Mouse (Mus musculus): ENCODE data around the gene Rtn4rl2.
A peak's percentile ranks its signal among the peaks of the same experiment; 100 is the strongest.

The Rtn4rl2 gene

DNA sequence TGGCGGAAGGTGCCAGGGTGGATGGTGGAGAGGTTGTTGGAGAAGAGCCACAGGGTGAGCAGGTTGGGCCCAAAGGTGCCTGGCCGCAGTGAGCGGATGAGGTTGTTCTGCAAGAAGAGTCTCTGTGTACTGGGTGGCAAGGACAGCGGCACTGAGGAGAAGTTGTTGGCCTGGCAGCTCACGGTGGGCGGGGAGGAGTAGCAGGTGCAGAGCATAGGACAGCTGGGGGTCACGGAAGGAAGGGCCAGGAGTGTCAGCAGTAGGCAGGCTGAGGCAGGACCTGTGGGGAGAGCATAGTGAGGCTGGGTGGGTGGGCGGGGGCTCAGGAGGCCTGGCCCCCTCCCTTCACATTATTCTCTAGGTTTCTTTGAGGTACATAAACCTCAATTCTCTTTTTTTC, 5.9 kb downstream of the Rtn4rl2 start:
- Histone ChIP-seq H3K4me1 (replicated peaks; ENCODE audit: low read depth, low read length) (peaks cover 28% of the 10 kb centered on the region), H3K4me3 (replicated peaks; ENCODE audit: low read length) (0 out of 2 replicates have a peak overlapping the region, but pooled peaks have one; percentile 10), H3K9me3 (ENCODE audit: low read length) (peaks cover 16% of the 10 kb centered on the region), H3K27me3 (ENCODE audit: insufficient read depth, low read length) (peaks cover 90% of the 10 kb centered on the region), H3K36me3 (ENCODE audit: insufficient read depth, low read length) (no peaks in the 10 kb centered on the region)
- TF ChIP-seq CTCF (conservative IDR thresholded peaks at IDR 0.05; ENCODE audit: low read length): no peak
- no peak for TF ChIP-seq POU5F1 (IDR thresholded peaks at IDR 0.05; ENCODE audit: borderline replicate concordance, low read length)
- TF ChIP-seq NANOG (IDR thresholded peaks at IDR 0.05; ENCODE audit: borderline replicate concordance, low read length): no peak

- no peaks in the 10 kb centered on the region for H3K36me3 ChIP-seq (ENCODE audit: insufficient read depth, low read length)
- peaks cover 91% of the 10 kb centered on the region for H3K27me3 ChIP-seq (ENCODE audit: insufficient read depth, low read length)
- TF ChIP-seq CTCF (conservative IDR thresholded peaks at IDR 0.05; ENCODE audit: low read length) (no peak), NANOG (IDR thresholded peaks at IDR 0.05; ENCODE audit: borderline replicate concordance, low read length) (no peak), POU5F1 (IDR thresholded peaks at IDR 0.05; ENCODE audit: borderline replicate concordance, low read length) (no peak)
- H3K9me3 ChIP-seq (ENCODE audit: low read length): 0 out of 2 replicates have a peak, but pooled peaks cover 6% of the 10 kb centered on the region
- H3K4me3 ChIP-seq (replicated peaks; ENCODE audit: low read length): no peak overlapping the region
- H3K4me1 ChIP-seq (replicated peaks; ENCODE audit: low read depth, low read length): peaks cover 20% of the 10 kb centered on the region
Measured at GRCm38 (mm10) chr2:84875842-84876241, 10.7 kb downstream of the Rtn4rl2 start.

DNA sequence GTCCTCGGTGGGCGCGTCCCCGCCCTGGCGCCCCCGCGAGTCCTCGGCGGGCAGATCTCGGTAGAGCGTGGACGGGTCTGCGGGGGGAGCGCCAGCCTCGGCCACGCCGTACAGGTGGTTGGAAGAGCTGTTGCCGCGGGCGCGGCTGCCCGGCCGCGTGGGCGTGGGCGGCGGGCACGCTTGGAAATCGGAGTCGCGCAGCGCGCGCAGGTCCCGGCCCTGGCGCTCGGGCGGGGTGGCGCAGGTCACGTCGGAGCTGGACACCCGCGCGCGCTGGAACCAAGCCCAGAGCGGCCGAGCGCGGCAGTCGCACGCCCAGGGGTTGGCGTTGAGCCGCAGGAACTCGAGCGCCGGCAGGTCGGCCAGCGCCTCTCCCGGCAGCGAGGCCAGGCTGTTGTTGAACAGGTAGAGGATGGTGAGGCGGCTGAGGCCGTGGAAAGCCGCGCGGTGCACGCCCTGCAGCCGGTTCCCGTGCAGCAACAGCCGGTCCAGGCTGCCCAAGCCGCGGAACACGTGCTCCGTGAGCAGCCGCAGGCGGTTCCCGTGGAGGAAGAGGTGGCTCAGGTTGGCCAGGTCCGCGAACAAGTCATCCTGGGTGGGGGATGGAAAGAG, 14.3 kb downstream of the Rtn4rl2 start:
- H3K4me3 ChIP-seq (replicated peaks; ENCODE audit: low read length): peak overlapping the region; percentile 77
- no peaks in the 10 kb centered on the region for H3K36me3 ChIP-seq (ENCODE audit: insufficient read depth, low read length)
- H3K9me3 ChIP-seq (ENCODE audit: low read length): 0 out of 2 replicates have a peak, but pooled peaks cover 6% of the 10 kb centered on the region
- H3K27me3 ChIP-seq (ENCODE audit: insufficient read depth, low read length): peaks cover 97% of the 10 kb centered on the region
- peaks cover 25% of the 10 kb centered on the region for H3K4me1 ChIP-seq (replicated peaks; ENCODE audit: low read depth, low read length)
- TF ChIP-seq CTCF (conservative IDR thresholded peaks at IDR 0.05; ENCODE audit: low read length) (no peak), POU5F1 (IDR thresholded peaks at IDR 0.05; ENCODE audit: borderline replicate concordance, low read length) (no peak), NANOG (IDR thresholded peaks at IDR 0.05; ENCODE audit: borderline replicate concordance, low read length) (no peak)

DNA sequence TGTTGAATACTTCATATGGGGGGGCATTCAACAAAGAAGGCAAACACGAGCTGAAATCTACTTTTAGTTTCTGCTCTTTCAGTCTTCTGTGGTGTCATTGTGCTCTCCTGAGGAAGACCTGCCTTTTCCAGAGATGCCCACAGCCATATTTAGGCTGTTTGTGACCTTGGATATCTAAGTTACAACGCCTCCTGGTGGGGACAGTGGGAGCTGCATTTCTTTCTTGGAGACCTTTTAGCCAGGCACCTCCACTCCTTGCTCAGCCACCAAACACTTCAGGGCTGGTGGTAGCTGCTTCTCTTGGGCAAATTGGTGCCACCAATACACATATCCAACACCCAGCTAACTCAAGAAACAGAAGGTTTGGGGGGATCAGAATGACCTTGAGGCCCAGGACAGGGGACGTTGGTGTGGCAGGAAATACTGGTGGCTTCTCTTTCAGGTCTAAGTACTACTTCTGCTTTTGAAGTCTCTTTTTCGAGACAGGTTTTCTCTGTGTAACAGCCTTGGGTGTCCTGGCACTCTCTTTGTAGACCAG, 15.8 kb downstream of the Rtn4rl2 start:
- TF ChIP-seq NANOG (IDR thresholded peaks at IDR 0.05; ENCODE audit: borderline replicate concordance, low read length): no peak
- no peak for TF ChIP-seq POU5F1 (IDR thresholded peaks at IDR 0.05; ENCODE audit: borderline replicate concordance, low read length)
- TF ChIP-seq CTCF (conservative IDR thresholded peaks at IDR 0.05; ENCODE audit: low read length): peak; percentile 91
- no peak overlapping the region for H3K4me3 ChIP-seq (replicated peaks; ENCODE audit: low read length)

GRCm38 (mm10) chr2:84868977-84869376, 17.5 kb downstream of the Rtn4rl2 start:
- Histone ChIP-seq H3K36me3 (ENCODE audit: insufficient read depth, low read length) (no peaks in the 10 kb centered on the region), H3K9me3 (ENCODE audit: low read length) (0 out of 2 replicates have a peak, but pooled peaks cover under 1% of the 10 kb centered on the region), H3K4me3 (replicated peaks; ENCODE audit: low read length) (no peak overlapping the region), H3K4me1 (replicated peaks; ENCODE audit: low read depth, low read length) (peaks cover 43% of the 10 kb centered on the region), H3K27me3 (ENCODE audit: insufficient read depth, low read length) (peaks cover 94% of the 10 kb centered on the region)
- TF ChIP-seq POU5F1 (IDR thresholded peaks at IDR 0.05; ENCODE audit: borderline replicate concordance, low read length) (no peak), NANOG (IDR thresholded peaks at IDR 0.05; ENCODE audit: borderline replicate concordance, low read length) (no peak), CTCF (conservative IDR thresholded peaks at IDR 0.05; ENCODE audit: low read length) (no peak)

More for the DNA sequence above, 15.8 kb downstream of the Rtn4rl2 start:
- Histone ChIP-seq H3K36me3 (ENCODE audit: insufficient read depth, low read length) (no peaks in the 10 kb centered on the region), H3K4me1 (replicated peaks; ENCODE audit: low read depth, low read length) (peaks cover 40% of the 10 kb centered on the region), H3K9me3 (ENCODE audit: low read length) (0 out of 2 replicates have a peak, but pooled peaks cover 6% of the 10 kb centered on the region), H3K27me3 (ENCODE audit: insufficient read depth, low read length) (peaks cover 98% of the 10 kb centered on the region)

DNA sequence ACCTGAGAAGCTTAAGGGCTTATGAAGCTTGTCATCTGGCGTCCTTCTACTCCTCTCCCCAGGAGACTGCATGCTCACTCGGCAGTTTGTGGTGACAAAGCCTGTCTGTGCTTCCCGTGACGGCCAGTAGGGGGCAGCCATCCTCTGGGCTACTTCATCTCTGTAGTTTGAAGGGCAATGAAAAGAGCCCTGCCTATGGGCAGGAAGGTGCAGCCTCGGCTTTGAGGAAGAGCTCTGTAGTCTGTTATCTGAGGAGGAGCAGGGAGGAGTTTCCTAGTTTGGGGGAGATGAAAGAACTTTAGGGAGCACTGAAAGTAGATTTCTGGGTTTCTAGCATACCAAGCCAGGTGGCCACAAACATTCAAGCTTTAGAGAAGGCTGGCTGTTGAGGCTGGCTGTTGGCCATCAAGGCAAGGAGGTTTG, 18.0 kb downstream of the Rtn4rl2 start:
- Histone ChIP-seq H3K4me1 (replicated peaks; ENCODE audit: low read depth, low read length) (peaks cover 43% of the 10 kb centered on the region), H3K4me3 (replicated peaks; ENCODE audit: low read length) (no peak overlapping the region), H3K27me3 (ENCODE audit: insufficient read depth, low read length) (peaks cover 91% of the 10 kb centered on the region), H3K9me3 (ENCODE audit: low read length) (no peaks in the 10 kb centered on the region), H3K36me3 (ENCODE audit: insufficient read depth, low read length) (peaks cover 4% of the 10 kb centered on the region)
- TF ChIP-seq POU5F1 (IDR thresholded peaks at IDR 0.05; ENCODE audit: borderline replicate concordance, low read length) (no peak), CTCF (conservative IDR thresholded peaks at IDR 0.05; ENCODE audit: low read length) (peak; percentile 98)

DNA sequence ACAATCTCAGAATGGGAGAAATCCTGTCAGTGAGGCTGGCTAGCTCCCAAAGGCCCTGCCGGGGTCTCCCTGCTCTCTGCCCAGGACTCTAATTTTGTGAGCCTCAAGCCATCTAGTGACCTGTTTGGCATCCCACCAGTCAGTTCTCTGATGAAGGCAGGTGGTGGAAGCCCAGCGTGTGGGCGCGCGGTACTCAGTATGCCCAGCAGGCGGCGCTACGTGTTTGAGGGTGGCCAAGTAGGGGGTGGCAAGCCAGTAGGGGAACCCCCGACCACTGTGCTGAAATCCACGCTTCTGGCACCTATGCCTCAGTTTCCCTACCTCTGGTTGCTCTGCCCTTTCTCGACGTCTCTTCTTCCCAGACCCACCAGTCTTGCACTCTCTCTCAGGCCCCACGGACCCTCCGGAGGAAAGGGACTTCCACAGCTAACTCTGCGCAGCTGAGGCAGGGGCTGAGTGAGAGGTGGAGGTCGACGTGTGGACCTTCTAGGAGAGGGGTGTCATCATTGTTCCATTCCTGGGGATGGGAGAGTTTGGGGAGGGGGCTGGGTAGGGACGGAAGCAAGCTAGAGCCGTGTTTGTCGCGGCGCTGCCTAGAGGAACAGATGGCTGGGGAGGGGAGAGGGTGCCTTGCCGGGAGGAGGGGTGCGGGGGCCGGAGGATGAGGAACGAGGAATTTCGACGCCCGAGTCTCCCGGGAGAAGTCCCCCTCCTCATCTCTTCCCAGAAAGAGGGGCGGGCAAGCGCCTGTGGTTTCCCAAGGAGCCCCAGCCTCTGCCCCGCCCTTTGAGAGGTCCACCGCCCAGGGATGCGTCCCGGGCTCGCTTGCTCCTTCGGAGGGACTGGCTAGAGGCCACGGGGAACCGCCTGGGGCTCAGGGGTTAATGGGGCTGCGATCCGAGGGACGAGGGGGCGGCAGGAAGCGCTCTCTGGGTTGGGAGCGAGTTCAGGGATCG, 20.6 kb downstream of the Rtn4rl2 start:
- Histone ChIP-seq H3K36me3 (ENCODE audit: insufficient read depth, low read length) (peaks cover 30% of the 10 kb centered on the region), H3K9me3 (ENCODE audit: low read length) (no peaks in the 10 kb centered on the region), H3K27me3 (ENCODE audit: insufficient read depth, low read length) (peaks cover 64% of the 10 kb centered on the region), H3K4me1 (replicated peaks; ENCODE audit: low read depth, low read length) (peaks cover 32% of the 10 kb centered on the region), H3K4me3 (replicated peaks; ENCODE audit: low read length) (peak overlapping the region; percentile 75)
- TF ChIP-seq CTCF (conservative IDR thresholded peaks at IDR 0.05; ENCODE audit: low read length) (peak; percentile 92), POU5F1 (IDR thresholded peaks at IDR 0.05; ENCODE audit: borderline replicate concordance, low read length) (no peak)

GRCm38 (mm10) chr2:84862231-84862630, 24.3 kb downstream of the Rtn4rl2 start:
- peaks cover 30% of the 10 kb centered on the region for H3K27me3 ChIP-seq (ENCODE audit: insufficient read depth, low read length)
- no peak for TF ChIP-seq CTCF (conservative IDR thresholded peaks at IDR 0.05; ENCODE audit: low read length)
- TF ChIP-seq NANOG (IDR thresholded peaks at IDR 0.05; ENCODE audit: borderline replicate concordance, low read length): no peak
- no peak for TF ChIP-seq POU5F1 (IDR thresholded peaks at IDR 0.05; ENCODE audit: borderline replicate concordance, low read length)
- H3K36me3 ChIP-seq (ENCODE audit: insufficient read depth, low read length): peaks cover 65% of the 10 kb centered on the region
- no peak overlapping the region for H3K4me3 ChIP-seq (replicated peaks; ENCODE audit: low read length)
- peaks cover 18% of the 10 kb centered on the region for H3K4me1 ChIP-seq (replicated peaks; ENCODE audit: low read depth, low read length)
- peaks cover 6% of the 10 kb centered on the region for H3K9me3 ChIP-seq (ENCODE audit: low read length)

Data from E14TG2a.4 (cell line).